Mouse (Mus musculus) midbrain, embryonic 12.5 days (tissue): Measurements from ENCODE around the gene Orc3. TPM values are rescaled to one million over a fixed set of nuclear protein-coding genes. Genes with fewer than 3 reads are reported as not detected.
"Not testable (repeated sequence)": the region's sequence is repeated elsewhere in the genome, so short reads cannot be mapped to it uniquely, and the experiment has no call there.

Experiments used
- ATAC-seq: fragments of 200-750 bp; cut with Nextera tagmentation; 2 replicates; pipeline ENCODE4 v1.8.0; 2017; ENCODE audit warnings: low read depth, moderate TSS enrichment, moderate library complexity; ENCODE audit not compliant: low FRiP score
- H3K27ac ChIP-seq: fragments of 300-500 bp; sonication (generic); replicated peaks from 2 replicates; pipeline ENCODE4 v1.5.1; 2016; ENCODE audit warnings: mild to moderate bottlenecking
- H3K27me3 ChIP-seq: fragments of 300-500 bp; sonication (generic); 2 replicates; pipeline ENCODE4 v1.6.1; 2016; ENCODE audit warnings: mild to moderate bottlenecking
- H3K36me3 ChIP-seq: fragments of 300-500 bp; sonication (generic); 2 replicates; pipeline ENCODE4 v1.6.1; 2016
- H3K4me1 ChIP-seq: fragments of 300-500 bp; sonication (generic); 2 replicates; pipeline ENCODE4 v1.6.1; 2016
- H3K4me2 ChIP-seq: fragments of 300-500 bp; sonication (generic); replicated peaks from 2 replicates; pipeline ENCODE4 v1.6.1; 2016; ENCODE audit warnings: mild to moderate bottlenecking, moderate library complexity
- H3K4me3 ChIP-seq: fragments of 300-500 bp; sonication (generic); 2 replicates; pipeline ENCODE4 v1.5.1; 2016; ENCODE audit warnings: mild to moderate bottlenecking
- H3K9ac ChIP-seq: fragments of 300-500 bp; sonication (generic); replicated peaks from 2 replicates; pipeline ENCODE4 v1.6.1; 2016; ENCODE audit warnings: mild to moderate bottlenecking, moderate library complexity
- H3K9me3 ChIP-seq: fragments of 300-500 bp; sonication (generic); 2 replicates; pipeline ENCODE4 v1.6.1; 2016; ENCODE audit warnings: mild to moderate bottlenecking
- WGBS: fragments of 180-500 bp; shearing (Covaris S2); methylation state at CpG from one replicate; pipeline ENCODE4 v1.1.7; 2016; 5-methylcytosine and 5-hydroxymethylcytosine counted together
- polyA plus RNA-seq: library from polyadenylated mRNA; unstranded; fragments of >200 nt; fragmentation: Nextera tagmentation; extraction: Ambion mirVana; gene quantifications from 2 replicates; pipeline ENCODE4 v1.2.1, GENCODE M21; 2016

Orc3 gene
- polyA plus RNA-seq, 1 experiment from 2014 or later, result 110 TPM

GRCm38 (mm10) chr4:34581489-34581888 is 33.3 kb downstream of the Orc3 start:
- not testable (repeated sequence) for ATAC-seq, H3K4me3 ChIP-seq, H3K27ac ChIP-seq, H3K4me1 ChIP-seq, H3K27me3 ChIP-seq, H3K4me2 ChIP-seq, H3K9me3 ChIP-seq, H3K9ac ChIP-seq
- 79% methylated on average over 1 of the region's 1 CpGs for whole genome bisulfite sequencing
- peaks cover 70% of the 10 kb centered on the region for H3K36me3 ChIP-seq

GRCm38 (mm10) chr4:34579215-34579614 is 35.5 kb downstream of the Orc3 start:
- Histone ChIP-seq H3K4me3 (no peak overlapping the region), H3K4me2 (no peak overlapping the region), H3K9me3 (no peaks in the 10 kb centered on the region), H3K36me3 (peaks cover 81% of the 10 kb centered on the region), H3K4me1 (no peaks in the 10 kb centered on the region), H3K27ac (no peak overlapping the region), H3K9ac (no peak overlapping the region), H3K27me3 (no peaks in the 10 kb centered on the region)
- 93% methylated on average over 1 of the region's 1 CpGs for WGBS
- no peak for ATAC-seq

- H3K27me3 ChIP-seq, result no peaks in the 10 kb centered on the region
- peaks cover 78% of the 10 kb centered on the region for H3K36me3 ChIP-seq
- WGBS, result 96% methylated on average over 2 of the region's 2 CpGs
- no peak for ATAC-seq
- H3K4me3 ChIP-seq, result no peak overlapping the region
- H3K27ac ChIP-seq, result no peak overlapping the region
- H3K4me2 ChIP-seq, result no peak overlapping the region
- no peaks in the 10 kb centered on the region for H3K9me3 ChIP-seq
- no peak overlapping the region for H3K9ac ChIP-seq
- H3K4me1 ChIP-seq, result no peaks in the 10 kb centered on the region
These were observed 37.7 kb downstream of the Orc3 start for GRCm38 (mm10) chr4:34577028-34577427.

- no peaks in the 10 kb centered on the region for H3K9me3 ChIP-seq
- WGBS, result 83% methylated on average over 2 of the region's 2 CpGs
- ATAC-seq, result no peak
- no peak overlapping the region for H3K4me2 ChIP-seq
- no peak overlapping the region for H3K9ac ChIP-seq
- H3K27ac ChIP-seq, result no peak overlapping the region
- no peak overlapping the region for H3K4me3 ChIP-seq
- H3K4me1 ChIP-seq, result no peaks in the 10 kb centered on the region
- H3K36me3 ChIP-seq, result peaks cover 82% of the 10 kb centered on the region
- H3K27me3 ChIP-seq, result no peaks in the 10 kb centered on the region
These were observed 41.9 kb downstream of the Orc3 start for GRCm38 (mm10) chr4:34572876-34573275.

- Histone ChIP-seq H3K9me3 (no peaks in the 10 kb centered on the region), H3K4me3 (no peak overlapping the region), H3K4me1 (no peaks in the 10 kb centered on the region), H3K36me3 (peaks cover 62% of the 10 kb centered on the region), H3K9ac (no peak overlapping the region), H3K27ac (no peak overlapping the region), H3K4me2 (no peak overlapping the region), H3K27me3 (no peaks in the 10 kb centered on the region)
- WGBS, result 94% methylated on average over 6 of the region's 6 CpGs
- ATAC-seq, result no peak
These were observed 48.5 kb downstream of the Orc3 start for GRCm38 (mm10) chr4:34566226-34566625.

GRCm38 (mm10) chr4:34560971-34561370 is 53.8 kb downstream of the Orc3 start:
- 0 out of 2 replicates have a peak, but pooled peaks cover 8% of the 10 kb centered on the region for H3K4me1 ChIP-seq
- no peak overlapping the region for H3K9ac ChIP-seq
- H3K9me3 ChIP-seq, result no peaks in the 10 kb centered on the region
- no peak overlapping the region for H3K27ac ChIP-seq
- no peaks in the 10 kb centered on the region for H3K27me3 ChIP-seq
- WGBS, result 53% methylated on average over 4 of the region's 4 CpGs
- H3K36me3 ChIP-seq, result peaks cover 21% of the 10 kb centered on the region
- H3K4me2 ChIP-seq, result no peak overlapping the region
- peak; percentile 63; the same call in 1 of the 2 replicates for ATAC-seq
- no peak overlapping the region for H3K4me3 ChIP-seq

GRCm38 (mm10) chr4:34556183-34556582 is 58.6 kb downstream of the Orc3 start:
- no peaks in the 10 kb centered on the region for H3K27me3 ChIP-seq
- no peak overlapping the region for H3K4me3 ChIP-seq
- H3K4me1 ChIP-seq, result peaks cover 34% of the 10 kb centered on the region
- H3K27ac ChIP-seq, result no peak overlapping the region
- H3K9ac ChIP-seq, result no peak overlapping the region
- ATAC-seq, result no peak
- H3K9me3 ChIP-seq, result no peaks in the 10 kb centered on the region
- H3K4me2 ChIP-seq, result no peak overlapping the region
- H3K36me3 ChIP-seq, result no peaks in the 10 kb centered on the region

- no peaks in the 10 kb centered on the region for H3K9me3 ChIP-seq
- H3K4me1 ChIP-seq, result peaks cover 34% of the 10 kb centered on the region
- no peaks in the 10 kb centered on the region for H3K27me3 ChIP-seq
- no peaks in the 10 kb centered on the region for H3K36me3 ChIP-seq
- H3K9ac ChIP-seq, result no peak overlapping the region
- WGBS, result 95% methylated on average over 3 of the region's 3 CpGs
- H3K4me3 ChIP-seq, result no peak overlapping the region
- no peak overlapping the region for H3K27ac ChIP-seq
- no peak overlapping the region for H3K4me2 ChIP-seq
- ATAC-seq, result no peak
These were observed 59.1 kb downstream of the Orc3 start for GRCm38 (mm10) chr4:34555604-34556003.

- no peaks in the 10 kb centered on the region for H3K27me3 ChIP-seq
- H3K27ac ChIP-seq, result no peak overlapping the region
- 38% methylated on average over 1 of the region's 1 CpGs for WGBS
- H3K36me3 ChIP-seq, result no peaks in the 10 kb centered on the region
- H3K4me2 ChIP-seq, result no peak overlapping the region
- H3K9ac ChIP-seq, result no peak overlapping the region
- H3K4me3 ChIP-seq, result no peak overlapping the region
- no peak for ATAC-seq
- H3K4me1 ChIP-seq, result peaks cover 34% of the 10 kb centered on the region
- H3K9me3 ChIP-seq, result no peaks in the 10 kb centered on the region
These were observed 60.1 kb downstream of the Orc3 start for GRCm38 (mm10) chr4:34554596-34554995.

- no peak for ATAC-seq
- Histone ChIP-seq H3K4me3 (peak overlapping the region; percentile 99), H3K4me2 (peak overlapping the region; percentile 77), H3K27me3 (no peaks in the 10 kb centered on the region), H3K4me1 (peaks cover 31% of the 10 kb centered on the region), H3K27ac (no peak overlapping the region), H3K9ac (peak overlapping the region; percentile 99), H3K36me3 (no peaks in the 10 kb centered on the region), H3K9me3 (no peaks in the 10 kb centered on the region)
- WGBS, result 26% methylated on average over 3 of the region's 3 CpGs
These were observed 62.8 kb downstream of the Orc3 start for GRCm38 (mm10) chr4:34551966-34552365.

- no peaks in the 10 kb centered on the region for H3K27me3 ChIP-seq
- peak overlapping the region; percentile 95 for H3K27ac ChIP-seq
- H3K4me2 ChIP-seq, result peak overlapping the region; percentile 77
- peaks cover 27% of the 10 kb centered on the region for H3K4me1 ChIP-seq
- peak overlapping the region; percentile 99 for H3K4me3 ChIP-seq
- ATAC-seq, result peak; percentile 70
- peak overlapping the region; percentile 99 for H3K9ac ChIP-seq
- under 1% methylated on average over 46 of the region's 50 CpGs for WGBS
- H3K9me3 ChIP-seq, result no peaks in the 10 kb centered on the region
- no peaks in the 10 kb centered on the region for H3K36me3 ChIP-seq
These were observed 63.5 kb downstream of the Orc3 start for GRCm38 (mm10) chr4:34551098-34551809.

GRCm38 (mm10) chr4:34550748-34551097 is 64.0 kb downstream of the Orc3 start, which contains the start of gene Akirin2:
Akirin2 (plus strand) TSS chr4:34550937.
- peak within 1 kb of the TSS; percentile 77 for H3K4me2 ChIP-seq
- peak within 1 kb of the TSS; percentile 99 for H3K4me3 ChIP-seq
- H3K9me3 ChIP-seq, result no peaks in the 10 kb centered on the region
- H3K27ac ChIP-seq, result peak within 1 kb of the TSS; percentile 95
- no peaks in the 10 kb centered on the region for H3K27me3 ChIP-seq
- peak within 1 kb of the TSS; percentile 99 for H3K9ac ChIP-seq
- WGBS, result under 1% methylated on average over 45 of the region's 53 CpGs
- H3K36me3 ChIP-seq, result no peaks in the 10 kb centered on the region
- H3K4me1 ChIP-seq, result peaks cover 24% of the 10 kb centered on the region
- ATAC-seq, result no peak; the same call in 1 of the 2 replicates
